Mouse (Mus musculus): ENCODE measurements around the gene Ang4. TPM values are rescaled to one million over a fixed set of nuclear protein-coding genes. Genes with fewer than 3 reads are reported as not detected.

The Ang4 gene
- not detected in 2 replicates for total RNA-seq (2017)

DNA sequence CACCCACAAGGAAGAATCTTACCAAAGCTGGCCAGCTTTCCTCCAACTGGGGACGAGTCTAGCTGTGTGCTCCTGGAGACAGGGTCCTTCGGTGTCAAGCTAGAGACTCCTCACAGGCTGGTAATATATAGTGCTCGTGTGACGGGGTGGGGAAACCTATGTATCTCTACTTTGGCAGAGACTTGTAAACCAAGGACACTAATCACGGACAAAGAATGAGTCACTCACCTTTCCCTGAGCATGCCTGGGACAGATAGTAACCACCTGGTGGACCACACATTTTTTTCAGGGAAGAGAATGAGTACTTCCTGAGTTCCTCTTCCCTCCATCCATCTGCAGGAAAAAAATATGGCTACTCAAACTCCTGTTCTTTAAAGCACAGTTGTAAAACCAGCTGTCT is at the start of gene Ang4:
Gene Ang4, minus strand, starts transcription at position 101 of the 400 bp plus-strand sequence.
- ATAC-seq (replicated peaks in 1 of 2; ENCODE audit: insufficient read depth in 1 of 2, low FRiP score in 2 of 2, low TSS enrichment in 1 of 2, low read depth in 1 of 2, poor library complexity in 2 of 2, severe bottlenecking in 2 of 2): no peak

DNA sequence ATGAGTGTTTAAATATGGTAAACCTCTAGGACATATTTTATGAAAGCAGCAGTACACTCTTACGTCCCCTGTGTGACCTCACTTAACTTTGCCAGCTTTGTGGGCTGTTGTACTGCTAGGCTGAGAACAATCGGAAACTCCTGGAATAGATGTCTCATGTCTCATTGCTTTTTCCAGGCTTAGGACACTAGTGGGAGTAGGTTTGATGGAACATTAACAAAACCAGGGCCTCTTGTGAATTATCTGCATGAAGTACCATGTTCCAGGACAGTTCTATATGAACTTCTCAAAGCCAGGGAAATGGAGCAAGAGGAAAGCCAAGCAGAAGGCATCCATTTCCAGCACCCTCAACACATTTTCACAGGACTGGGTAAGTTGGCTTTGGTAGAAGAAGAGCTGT is 26.4 kb upstream of the Ang4 start, which contains the start of gene AY358078:
Gene AY358078, plus strand, starts transcription at position 301 of the 400 bp plus-strand sequence.
- no peak for ATAC-seq (replicated peaks in 1 of 2; ENCODE audit: insufficient read depth in 1 of 2, low FRiP score in 2 of 2, low TSS enrichment in 1 of 2, low read depth in 1 of 2, poor library complexity in 2 of 2, severe bottlenecking in 2 of 2)

DNA sequence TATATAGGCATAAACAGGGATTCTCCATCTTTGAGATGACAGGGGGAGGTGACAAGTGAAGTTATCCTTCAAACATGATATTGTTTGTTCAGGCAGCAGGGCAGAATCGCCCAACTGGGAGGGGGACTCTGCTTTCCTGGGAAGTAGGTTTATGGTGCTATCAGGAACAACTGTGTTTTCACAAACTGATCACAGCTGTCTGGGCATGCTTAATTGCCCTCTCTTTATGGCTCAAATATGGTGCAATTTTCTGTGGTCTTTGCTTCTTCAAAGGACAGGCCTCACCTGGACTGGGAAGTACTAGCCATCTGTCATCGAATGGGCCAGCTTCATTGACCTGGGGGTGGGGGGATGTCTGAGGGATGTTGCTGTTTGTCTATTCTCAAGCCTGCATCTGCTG is 20.7 kb upstream of the Ang4 start:
- ATAC-seq (replicated peaks in 1 of 2; ENCODE audit: insufficient read depth in 1 of 2, low FRiP score in 2 of 2, low TSS enrichment in 1 of 2, low read depth in 1 of 2, poor library complexity in 2 of 2, severe bottlenecking in 2 of 2): no peak

DNA sequence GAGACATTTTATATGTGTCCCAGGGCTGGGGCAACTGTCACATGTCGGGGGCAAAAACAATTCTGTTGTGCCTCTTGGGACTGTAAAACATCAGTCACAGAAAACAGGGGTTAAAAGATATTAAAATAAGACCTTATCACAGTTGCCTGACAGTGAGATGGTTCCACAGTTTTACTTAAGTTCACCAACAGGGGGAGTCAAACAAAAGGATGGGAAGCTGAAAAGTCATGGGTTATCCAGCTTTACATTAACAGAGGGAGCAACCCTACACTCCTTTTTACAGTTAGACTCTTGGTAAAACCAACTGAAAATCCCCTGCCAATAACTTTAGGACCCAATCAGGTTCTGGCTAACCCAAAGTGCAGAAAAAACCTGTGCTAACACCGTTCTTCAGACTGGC is 15.8 kb upstream of the Ang4 start:
- ATAC-seq (replicated peaks in 1 of 2; ENCODE audit: insufficient read depth in 1 of 2, low FRiP score in 2 of 2, low TSS enrichment in 1 of 2, low read depth in 1 of 2, poor library complexity in 2 of 2, severe bottlenecking in 2 of 2): no peak

DNA sequence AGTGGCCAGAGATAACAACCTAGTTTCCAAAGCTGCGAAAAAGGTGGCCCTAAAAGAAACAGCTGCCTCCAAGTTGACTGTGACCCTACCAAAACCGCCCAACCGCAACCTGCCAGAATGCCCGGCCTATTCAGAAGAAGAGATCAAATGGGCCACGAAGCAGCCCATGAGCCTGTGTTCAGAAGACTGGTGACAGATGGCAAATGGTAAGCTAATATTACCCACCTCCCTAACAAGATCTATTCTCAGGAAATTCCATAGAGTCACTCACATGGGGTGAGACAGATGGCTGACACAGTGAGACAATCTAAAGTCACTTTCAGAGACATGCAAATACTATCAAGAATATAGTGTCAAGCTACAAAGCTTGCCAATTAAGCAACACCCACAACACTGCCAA is 13.7 kb upstream of the Ang4 start:
- ATAC-seq (replicated peaks in 1 of 2; ENCODE audit: insufficient read depth in 1 of 2, low FRiP score in 2 of 2, low TSS enrichment in 1 of 2, low read depth in 1 of 2, poor library complexity in 2 of 2, severe bottlenecking in 2 of 2): no peak

DNA sequence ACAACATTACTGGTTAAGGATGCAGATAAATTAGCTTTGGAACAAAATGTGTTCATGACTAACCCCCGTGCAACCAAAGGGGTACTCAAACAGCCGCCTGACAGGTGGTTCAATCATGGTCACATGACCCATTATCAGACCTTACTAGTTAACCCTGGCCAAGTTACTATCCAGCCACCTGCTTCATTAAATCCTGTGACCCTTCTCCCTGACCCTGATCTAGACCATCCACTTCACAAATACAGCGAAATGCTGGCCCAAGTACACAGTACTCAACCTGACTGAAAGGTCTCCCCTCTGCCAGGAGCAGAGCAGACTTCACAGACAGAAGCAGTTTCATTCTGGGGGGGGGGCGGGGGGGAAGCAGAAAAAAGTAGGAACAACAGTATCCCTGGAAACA is 12.9 kb upstream of the Ang4 start:
- ATAC-seq (replicated peaks in 1 of 2; ENCODE audit: insufficient read depth in 1 of 2, low FRiP score in 2 of 2, low TSS enrichment in 1 of 2, low read depth in 1 of 2, poor library complexity in 2 of 2, severe bottlenecking in 2 of 2): no peak

DNA sequence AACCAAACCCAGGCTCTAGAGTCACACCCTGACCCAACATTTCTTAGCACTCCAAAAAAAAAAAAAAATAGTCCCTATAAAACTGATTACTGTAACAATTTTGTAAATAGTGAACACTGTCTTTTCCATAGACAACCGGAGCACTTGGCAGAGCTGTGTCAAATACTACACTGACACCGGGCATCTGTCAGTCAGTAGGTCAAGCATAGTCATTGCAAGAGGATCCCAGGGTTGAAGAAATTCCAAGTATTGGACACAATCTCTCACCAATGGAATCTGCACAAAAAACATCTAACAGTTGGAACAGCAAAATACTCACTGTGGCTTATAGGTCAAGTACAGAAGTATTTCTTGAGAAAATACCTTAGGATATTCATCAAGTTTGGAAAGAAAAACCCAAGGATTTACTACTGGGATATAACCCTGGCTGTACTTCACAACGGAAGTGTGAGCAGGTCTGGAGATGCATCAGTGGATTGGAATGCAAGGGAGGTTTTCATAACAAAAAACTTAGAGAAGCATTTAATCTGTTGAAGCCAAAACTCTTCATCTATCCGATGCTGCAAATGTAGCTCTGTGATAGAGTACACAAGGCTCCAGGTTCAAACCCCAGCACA is 5.6 kb upstream of the Ang4 start:
- no peak for ATAC-seq (replicated peaks in 1 of 2; ENCODE audit: insufficient read depth in 1 of 2, low FRiP score in 2 of 2, low TSS enrichment in 1 of 2, low read depth in 1 of 2, poor library complexity in 2 of 2, severe bottlenecking in 2 of 2)

DNA sequence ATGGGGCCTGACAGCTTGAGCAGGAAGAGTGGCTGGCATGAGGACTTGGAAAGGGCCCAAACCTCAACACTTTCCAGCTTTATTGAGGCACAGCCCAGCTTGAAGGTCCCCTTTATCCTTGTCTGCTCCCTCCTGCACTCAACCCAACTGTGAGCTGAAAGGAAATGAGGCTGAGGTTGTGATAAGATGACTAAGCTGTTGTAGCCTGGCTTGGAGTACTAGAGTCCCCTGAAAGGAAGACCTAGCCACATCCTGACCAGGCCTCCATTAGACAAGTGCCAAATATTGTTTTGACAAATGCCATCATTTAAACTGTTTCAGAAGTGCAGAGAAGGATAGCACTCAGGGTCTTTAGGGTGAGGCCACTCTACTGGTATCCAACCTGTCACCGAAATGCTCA is 4.4 kb upstream of the Ang4 start:
- ATAC-seq (replicated peaks in 1 of 2; ENCODE audit: insufficient read depth in 1 of 2, low FRiP score in 2 of 2, low TSS enrichment in 1 of 2, low read depth in 1 of 2, poor library complexity in 2 of 2, severe bottlenecking in 2 of 2): peak; percentile 36 to 59; a peak in 2 of 4 replicates

DNA sequence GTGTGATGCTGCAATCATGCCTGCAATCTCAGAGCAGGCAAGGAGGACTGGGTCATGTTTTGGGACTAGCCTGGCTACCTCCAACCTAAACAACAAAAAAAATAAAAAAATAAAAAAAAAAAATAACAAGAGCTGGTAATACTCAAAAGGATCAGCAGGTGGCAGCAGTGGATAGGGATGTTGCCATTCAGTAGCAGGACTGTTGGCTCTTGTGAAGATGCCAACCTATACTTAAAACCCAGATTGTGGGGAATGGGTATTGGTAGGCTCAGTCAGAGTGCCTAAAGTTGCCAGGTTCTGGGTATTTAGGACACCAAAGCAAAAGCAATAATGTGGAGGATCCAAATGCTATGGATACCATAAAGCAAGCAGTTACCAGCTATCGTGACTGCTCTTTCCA is 2.0 kb downstream of the Ang4 start:
- peak; percentile 46 to 64; a peak in 2 of 4 replicates for ATAC-seq (replicated peaks in 1 of 2; ENCODE audit: insufficient read depth in 1 of 2, low FRiP score in 2 of 2, low TSS enrichment in 1 of 2, low read depth in 1 of 2, poor library complexity in 2 of 2, severe bottlenecking in 2 of 2)

DNA sequence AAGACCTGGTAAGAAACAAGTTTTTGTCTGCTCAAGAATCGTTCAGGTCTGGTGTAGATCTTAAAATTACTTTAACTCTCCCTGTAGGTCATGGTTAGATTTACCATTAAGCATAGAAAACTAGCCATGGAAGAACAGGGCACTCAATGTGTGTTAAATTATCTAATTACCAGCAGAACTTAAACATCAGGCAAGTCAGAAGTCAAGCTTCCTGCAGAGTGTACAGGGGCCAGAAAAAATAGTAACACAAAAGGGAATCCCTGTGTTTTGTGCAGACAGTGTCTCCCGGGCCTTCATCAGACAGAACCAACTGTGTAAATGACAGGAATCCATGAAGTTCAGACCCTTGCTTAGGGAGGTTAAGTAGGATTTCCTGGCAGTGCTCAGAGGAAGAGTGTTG is 17.4 kb downstream of the Ang4 start:
- no peak for ATAC-seq (replicated peaks in 1 of 2; ENCODE audit: insufficient read depth in 1 of 2, low FRiP score in 2 of 2, low TSS enrichment in 1 of 2, low read depth in 1 of 2, poor library complexity in 2 of 2, severe bottlenecking in 2 of 2)

DNA sequence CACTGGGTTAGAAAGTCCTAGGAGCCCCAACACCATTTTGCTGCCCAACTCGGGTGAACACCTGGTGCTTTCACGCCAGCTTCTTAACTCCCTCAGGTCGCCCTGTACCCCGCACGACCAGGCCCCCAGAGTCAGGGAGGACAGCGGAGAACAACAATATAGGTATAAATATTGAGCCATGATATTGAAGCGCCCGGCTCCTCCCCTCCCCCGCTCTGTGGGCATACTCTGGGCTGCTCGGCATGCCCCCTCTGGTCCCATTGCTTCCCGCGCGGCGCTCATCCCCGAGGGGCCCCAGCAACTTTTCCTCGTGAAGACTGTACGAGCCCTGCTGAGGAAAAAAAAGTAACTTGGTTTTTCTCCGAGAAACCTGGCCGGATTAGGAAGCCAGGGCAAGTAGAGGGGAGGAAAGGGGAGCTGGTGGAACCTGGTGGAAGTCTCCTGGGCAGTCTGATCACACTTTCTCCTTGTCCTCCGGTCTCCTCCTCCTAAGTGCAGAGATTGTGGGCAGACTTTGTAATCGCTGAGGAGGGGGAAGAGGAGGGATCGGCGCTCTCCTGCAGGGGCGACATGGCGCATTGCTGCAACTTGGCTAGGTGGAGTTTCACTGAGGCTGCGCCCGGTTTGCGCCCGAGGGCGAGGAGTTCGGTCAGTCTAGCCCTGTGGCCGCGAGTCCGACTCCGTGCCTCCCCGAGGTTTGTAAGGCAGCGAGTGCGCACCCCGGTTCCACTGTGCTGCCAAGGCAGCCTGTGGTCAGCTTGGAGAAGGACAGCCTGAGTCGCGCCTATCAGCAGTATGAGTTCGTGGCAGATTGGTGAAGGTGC is 32.8 kb downstream of the Ang4 start:
- ATAC-seq (replicated peaks in 1 of 2; ENCODE audit: insufficient read depth in 1 of 2, low FRiP score in 2 of 2, low TSS enrichment in 1 of 2, low read depth in 1 of 2, poor library complexity in 2 of 2, severe bottlenecking in 2 of 2): peak; percentile 25 to 63; a peak in 3 of 4 replicates

DNA sequence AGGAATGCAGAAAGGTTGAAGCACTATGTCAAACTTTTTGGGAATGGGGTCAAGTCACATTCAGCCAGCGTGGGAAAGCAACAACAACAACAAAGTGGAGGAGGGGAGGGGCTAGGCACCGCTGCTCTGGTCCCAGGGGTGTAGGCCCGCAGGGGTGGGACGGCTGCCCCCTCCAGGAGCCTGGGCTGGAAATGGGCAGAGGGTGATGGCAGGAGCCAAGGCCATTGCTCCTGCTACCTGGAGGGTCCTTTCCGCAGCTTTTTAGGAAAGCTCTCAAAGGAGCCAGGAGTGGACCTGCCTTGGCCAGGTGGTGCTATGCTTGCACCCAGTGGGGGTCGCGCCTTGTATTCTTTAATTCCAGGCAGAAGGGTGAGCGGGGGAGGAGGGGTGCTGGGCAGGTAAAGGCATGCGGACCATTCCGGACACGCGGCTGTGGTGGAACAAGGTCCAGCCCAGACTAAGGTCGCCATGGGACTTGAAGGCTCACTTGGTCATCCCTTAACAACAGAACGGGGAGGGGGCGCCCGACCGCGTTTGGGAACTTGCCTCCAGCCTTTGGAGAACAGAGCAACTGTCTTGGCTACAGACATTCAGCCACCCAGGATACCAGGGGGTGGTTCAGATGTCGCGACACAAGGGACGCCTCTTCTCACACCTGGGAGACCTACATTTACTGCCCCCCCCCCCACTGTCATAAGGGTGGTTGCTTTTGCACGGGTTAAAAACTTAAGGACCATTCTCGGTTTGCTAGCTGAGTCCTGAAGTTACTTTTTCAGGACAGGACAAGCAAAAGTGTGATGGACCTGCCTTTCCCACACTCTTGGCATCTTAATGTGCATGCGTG is 34.0 kb downstream of the Ang4 start:
- ATAC-seq (replicated peaks in 1 of 2; ENCODE audit: insufficient read depth in 1 of 2, low FRiP score in 2 of 2, low TSS enrichment in 1 of 2, low read depth in 1 of 2, poor library complexity in 2 of 2, severe bottlenecking in 2 of 2): no peak

DNA sequence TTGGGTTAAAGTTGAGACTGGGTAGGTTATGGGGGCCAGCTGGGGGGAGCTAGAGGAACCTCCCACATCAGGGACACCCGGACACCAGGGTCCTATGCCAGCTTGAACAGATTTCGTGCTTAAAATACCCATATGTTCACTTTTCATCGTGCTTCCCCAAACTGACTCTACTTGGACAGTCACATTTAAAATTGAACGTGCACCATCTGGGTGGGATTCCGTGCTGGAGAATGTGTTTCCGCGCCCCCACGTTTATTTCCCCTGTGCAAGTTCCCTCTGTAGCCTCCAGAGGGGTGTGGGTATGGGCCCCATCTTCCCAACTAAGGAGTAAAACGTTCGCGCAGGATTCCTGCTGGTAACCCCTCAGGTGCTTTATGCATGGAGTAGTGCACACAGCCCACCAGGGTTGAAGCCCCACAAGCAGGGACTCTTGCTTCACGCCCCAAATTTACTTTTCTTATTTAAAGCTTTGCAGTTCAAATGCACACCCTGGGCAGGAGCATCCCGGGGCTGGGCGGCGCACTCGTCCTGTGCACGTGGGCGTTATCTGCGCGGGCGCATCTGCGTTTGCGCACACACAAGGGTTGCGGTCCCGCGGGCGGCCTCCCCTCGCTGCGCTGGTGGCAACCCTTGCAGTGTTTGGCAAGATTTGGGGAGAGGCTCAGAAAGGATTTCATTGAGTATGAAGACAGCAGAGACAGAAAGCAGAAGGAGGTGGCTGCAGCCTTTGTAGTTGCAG is 34.8 kb downstream of the Ang4 start:
- ATAC-seq (replicated peaks in 1 of 2; ENCODE audit: insufficient read depth in 1 of 2, low FRiP score in 2 of 2, low TSS enrichment in 1 of 2, low read depth in 1 of 2, poor library complexity in 2 of 2, severe bottlenecking in 2 of 2): peak in 1 of 2 experiments; percentile 42; a peak in 1 of 4 replicates

DNA sequence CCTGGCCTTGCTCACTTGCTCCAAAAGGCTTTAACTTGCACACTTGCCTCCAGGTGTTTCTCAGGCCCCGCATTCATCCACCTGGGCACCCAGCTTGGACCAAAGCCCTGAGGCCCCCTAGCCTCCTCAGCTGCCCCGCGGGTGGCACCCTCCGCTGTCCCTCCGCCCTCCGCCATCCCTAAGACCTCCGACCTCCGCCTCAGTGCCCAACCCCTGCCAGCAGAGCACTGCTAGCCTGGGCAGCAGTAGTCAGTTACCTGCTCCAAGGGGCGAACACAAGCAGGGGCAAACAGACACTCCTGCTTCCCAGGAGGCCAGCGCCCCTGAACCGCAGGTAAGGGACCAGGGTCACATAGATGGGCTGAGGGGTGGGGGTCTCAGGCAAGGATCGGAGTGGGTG is 35.4 kb downstream of the Ang4 start:
- no peak for ATAC-seq (replicated peaks in 1 of 2; ENCODE audit: insufficient read depth in 1 of 2, low FRiP score in 2 of 2, low TSS enrichment in 1 of 2, low read depth in 1 of 2, poor library complexity in 2 of 2, severe bottlenecking in 2 of 2)

DNA sequence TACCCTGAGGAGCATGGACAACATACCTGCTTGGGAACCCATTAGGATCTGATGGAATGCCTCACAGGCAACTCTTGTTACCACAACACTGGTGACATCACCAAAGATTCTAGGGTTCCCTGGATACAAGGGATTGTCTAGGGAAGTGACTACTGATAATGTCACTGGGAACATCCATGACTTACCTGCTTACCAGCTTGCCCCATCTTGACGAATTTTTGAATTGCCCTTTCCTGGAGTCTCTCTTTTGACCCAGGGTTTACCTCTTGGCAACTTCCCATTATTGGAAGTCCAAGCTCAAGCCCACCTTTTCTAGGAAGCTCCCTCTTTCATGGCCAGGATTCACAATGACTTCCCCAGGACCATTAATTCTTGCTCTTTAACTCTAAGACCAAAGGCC is 56.3 kb downstream of the Ang4 start, which contains the start of gene Gm5800:
Gene Gm5800, minus strand, starts transcription at position 101 of the 400 bp plus-strand sequence.
- ATAC-seq (replicated peaks in 1 of 2; ENCODE audit: insufficient read depth in 1 of 2, low FRiP score in 2 of 2, low TSS enrichment in 1 of 2, low read depth in 1 of 2, poor library complexity in 2 of 2, severe bottlenecking in 2 of 2): no peak

Measured in hematopoietic stem cell, adult 5-6 weeks (primary cell).